Mouse (Mus musculus) spleen, adult 2 months (tissue): Measurements from ENCODE around the gene Pdrg1. TPM values are rescaled to one million over a fixed set of nuclear protein-coding genes. Genes with fewer than 3 reads are reported as not detected.

ENCODE experiments used
- DNase-seq, 2 experiments: peaks; one replicate each; pipeline versions ENCODE4 v3.0.0 to v3.0.0-alpha.2; 2012 to 2021; ENCODE audit warnings: low spot score in 2 of 2, low read depth in 1 of 2
- H3K27ac ChIP-seq: fragments of 200-500 bp; 2 replicates; pipeline ENCODE4 v1.5.1; 2012; ENCODE audit warnings: low read length, inconsistent platforms; ENCODE audit not compliant: insufficient read depth
- H3K27me3 ChIP-seq: fragments of 200-500 bp; 2 replicates; pipeline ENCODE4 v1.6.1; 2012; ENCODE audit warnings: mild to moderate bottlenecking, moderate library complexity, low read length, inconsistent platforms; ENCODE audit not compliant: control insufficient read depth, insufficient read depth
- H3K36me3 ChIP-seq: fragments of 200-500 bp; 2 replicates; pipeline ENCODE4 v1.6.1; 2012; ENCODE audit warnings: mild to moderate bottlenecking, low read length, inconsistent platforms; ENCODE audit not compliant: control insufficient read depth, insufficient read depth
- H3K4me1 ChIP-seq: fragments of 200-500 bp; 2 replicates; pipeline ENCODE4 v1.6.1; 2011; ENCODE audit warnings: inconsistent platforms; ENCODE audit not compliant: control insufficient read depth, insufficient read depth, insufficient read length
- H3K4me3 ChIP-seq: fragments of 200-500 bp; 2 replicates; pipeline ENCODE4 v1.5.1; 2011; ENCODE audit warnings: mild to moderate bottlenecking, inconsistent platforms; ENCODE audit not compliant: insufficient read depth, insufficient read length; ENCODE audit errors: extremely low read depth
- CTCF ChIP-seq: fragments of 200-500 bp; IDR thresholded peaks from 2 replicates; pipeline ENCODE4 v1.5.1; 2011; ENCODE audit warnings: mild to moderate bottlenecking, inconsistent platforms; ENCODE audit not compliant: insufficient read depth, insufficient read length, insufficient replicate concordance; ENCODE audit errors: extremely low read depth
- POLR2A ChIP-seq: fragments of 200-500 bp; IDR thresholded peaks from 2 replicates; pipeline ENCODE4 v1.6.1; 2011; ENCODE audit warnings: low read depth, low read length, inconsistent platforms
- WGBS: fragments of 180-500 bp; shearing (Covaris S2); methylation state at CpG from one replicate; pipeline ENCODE4 v1.1.7; 2018; 5-methylcytosine and 5-hydroxymethylcytosine counted together
- polyA plus RNA-seq: library from polyadenylated mRNA; depleted of rRNA; stranded (reverse); fragments of >200 nt; gene quantifications from 2 replicates; pipeline ENCODE4 v1.2.3, GENCODE M21; 2012

Pdrg1 gene
- polyA plus RNA-seq, 1 experiment = 38.8 TPM

GRCm38 (mm10) chr2:153045884-153046299, 30.7 kb upstream of the Pdrg1 start:
- no peak for DNase-seq

GRCm38 (mm10) chr2:153043886-153044285, 28.7 kb upstream of the Pdrg1 start:
- 75% methylated on average over 3 of the region's 3 CpGs for WGBS
- no peak for TF ChIP-seq POLR2A
- TF ChIP-seq CTCF = no peak
- Histone ChIP-seq H3K27me3 (no peaks in the 10 kb centered on the region), H3K4me3 (no peak overlapping the region), H3K27ac (no peak overlapping the region), H3K36me3 (no peaks in the 10 kb centered on the region), H3K4me1 (no peaks in the 10 kb centered on the region)
- DNase-seq = no peak

More at GRCm38 (mm10) chr2:153045884-153046299, 30.7 kb upstream of the Pdrg1 start:
- Histone ChIP-seq H3K4me1 (no peaks in the 10 kb centered on the region), H3K27ac (no peak overlapping the region), H3K4me3 (no peak overlapping the region), H3K36me3 (no peaks in the 10 kb centered on the region), H3K27me3 (no peaks in the 10 kb centered on the region)
- TF ChIP-seq POLR2A = no peak
- TF ChIP-seq CTCF = no peak
- 12% methylated on average over 8 of the region's 8 CpGs for WGBS

GRCm38 (mm10) chr2:153036690-153037089, 21.5 kb upstream of the Pdrg1 start:
- H3K36me3 ChIP-seq = no peaks in the 10 kb centered on the region
- no peak for DNase-seq
- no peak overlapping the region for H3K27ac ChIP-seq
- H3K27me3 ChIP-seq = peaks cover 9% of the 10 kb centered on the region
- H3K4me1 ChIP-seq = peaks cover 4% of the 10 kb centered on the region; the same call in 1 of the 2 replicates
- WGBS = 20% methylated on average over 2 of the region's 2 CpGs
- no peak overlapping the region for H3K4me3 ChIP-seq
- TF ChIP-seq CTCF (no peak), POLR2A (no peak)

DNA sequence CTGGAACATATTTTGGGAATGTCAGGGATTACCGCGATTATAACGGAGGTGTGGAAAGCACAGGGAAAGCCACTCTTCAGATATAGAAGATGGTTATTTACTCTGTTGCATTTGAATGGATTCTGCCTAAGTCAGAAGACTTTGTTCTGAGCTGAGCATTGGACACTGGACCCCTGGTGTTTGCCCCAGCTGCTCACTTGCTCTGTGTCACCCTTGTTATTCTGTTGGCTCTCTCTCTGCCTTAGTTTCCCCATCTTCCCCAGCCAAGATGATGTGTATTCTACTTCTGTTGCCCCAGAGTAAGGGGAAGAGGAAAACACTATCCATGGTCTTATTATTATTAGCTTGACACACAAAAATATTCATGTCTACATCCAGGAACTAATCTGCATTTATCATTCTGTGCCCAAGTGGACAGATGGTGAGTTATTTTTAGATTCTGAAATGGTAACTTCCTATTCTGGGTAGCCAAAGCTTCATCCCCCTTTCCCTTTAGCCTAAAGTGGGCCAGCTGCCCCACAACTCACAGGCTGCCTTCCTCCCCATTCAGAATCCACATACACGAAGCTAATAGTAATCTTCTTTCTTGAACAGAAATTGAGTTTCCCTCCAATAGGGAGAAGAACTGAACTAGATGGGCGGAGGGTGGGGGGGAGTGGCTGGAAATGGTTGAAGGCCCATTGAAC, 18.5 kb upstream of the Pdrg1 start:
- WGBS = 72% methylated on average over 5 of the region's 5 CpGs
- Histone ChIP-seq H3K36me3 (no peaks in the 10 kb centered on the region), H3K27me3 (peaks cover 13% of the 10 kb centered on the region), H3K4me1 (peaks cover 6% of the 10 kb centered on the region; the same call in 1 of the 2 replicates), H3K27ac (no peak overlapping the region), H3K4me3 (no peak overlapping the region)
- DNase-seq = no peak
- TF ChIP-seq CTCF (no peak), POLR2A (no peak)

GRCm38 (mm10) chr2:153032973-153033372, 17.7 kb upstream of the Pdrg1 start:
- WGBS = 24% methylated on average over 4 of the region's 4 CpGs
- Histone ChIP-seq H3K27me3 (peaks cover 13% of the 10 kb centered on the region), H3K36me3 (no peaks in the 10 kb centered on the region), H3K27ac (no peak overlapping the region), H3K4me3 (no peak overlapping the region), H3K4me1 (peaks cover 6% of the 10 kb centered on the region; the same call in 1 of the 2 replicates)
- no peak for TF ChIP-seq CTCF
- TF ChIP-seq POLR2A = no peak
- no peak for DNase-seq

GRCm38 (mm10) chr2:153032083-153032842, 17.0 kb upstream of the Pdrg1 start:
- no peak for TF ChIP-seq POLR2A
- peak; percentile 11; the same call in 1 of the 2 replicates for TF ChIP-seq CTCF
- Histone ChIP-seq H3K36me3 (no peaks in the 10 kb centered on the region), H3K4me3 (no peak overlapping the region), H3K27me3 (peaks cover 13% of the 10 kb centered on the region), H3K27ac (no peak overlapping the region), H3K4me1 (peaks cover 6% of the 10 kb centered on the region; the same call in 1 of the 2 replicates)
- WGBS = 3% methylated on average over 55 of the region's 58 CpGs
- peak in 1 of 2 experiments; percentile 65 for DNase-seq

- Histone ChIP-seq H3K27me3 (peaks cover 13% of the 10 kb centered on the region), H3K36me3 (no peaks in the 10 kb centered on the region), H3K4me3 (no peak within 1 kb of the TSS), H3K27ac (no peak within 1 kb of the TSS), H3K4me1 (peaks cover 6% of the 10 kb centered on the region; the same call in 1 of the 2 replicates)
- 4% methylated on average over 34 of the region's 54 CpGs for WGBS
- DNase-seq = no peak
- no peak for TF ChIP-seq CTCF
- no peak for TF ChIP-seq POLR2A
Observed at GRCm38 (mm10) chr2:153031126-153032082, 16.2 kb upstream of the Pdrg1 start, which contains the start of gene Xkr7. Gene Xkr7 (plus strand): TSS chr2:153031852.
